Mouse (Mus musculus) neural tube, embryonic 13.5 days (tissue): Measurements from ENCODE around the gene Rpl22. TPM values are rescaled to one million over a fixed set of nuclear protein-coding genes. Genes with fewer than 3 reads are reported as not detected.

Experiments
- ATAC-seq: fragments of 200-750 bp; cut with Nextera tagmentation; 2 replicates; pipeline ENCODE4 v1.8.0; 2017; ENCODE audit warnings: low read depth, mild to moderate bottlenecking, moderate TSS enrichment, moderate library complexity
- H3K27ac ChIP-seq: fragments of 300-500 bp; sonication (generic); replicated peaks from 2 replicates; pipeline ENCODE4 v1.5.1; 2015; ENCODE audit warnings: moderate library complexity, mild to moderate bottlenecking, inconsistent platforms
- H3K27me3 ChIP-seq: fragments of 300-500 bp; sonication (generic); 2 replicates; pipeline ENCODE4 v1.6.1; 2015; ENCODE audit warnings: mild to moderate bottlenecking, inconsistent platforms
- H3K36me3 ChIP-seq: fragments of 300-500 bp; sonication (generic); 2 replicates; pipeline ENCODE4 v1.6.1; 2015; ENCODE audit warnings: mild to moderate bottlenecking, inconsistent platforms
- H3K4me1 ChIP-seq: fragments of 300-500 bp; sonication (generic); replicated peaks from 2 replicates; pipeline ENCODE4 v1.6.1; 2015; ENCODE audit warnings: inconsistent platforms
- H3K4me2 ChIP-seq: fragments of 300-500 bp; sonication (generic); 2 replicates; pipeline ENCODE4 v1.6.1; 2015; ENCODE audit warnings: inconsistent platforms, mild to moderate bottlenecking, moderate library complexity
- H3K4me3 ChIP-seq: fragments of 300-500 bp; sonication (generic); 2 replicates; pipeline ENCODE4 v1.5.1; 2015; ENCODE audit warnings: mild to moderate bottlenecking, inconsistent platforms
- H3K9ac ChIP-seq: fragments of 300-500 bp; sonication (generic); 2 replicates; pipeline ENCODE4 v1.6.1; 2015; ENCODE audit warnings: moderate library complexity, mild to moderate bottlenecking, inconsistent platforms
- H3K9me3 ChIP-seq: fragments of 300-500 bp; sonication (generic); 2 replicates; pipeline ENCODE4 v1.6.1; 2016; ENCODE audit warnings: inconsistent platforms
- WGBS: fragments of 180-500 bp; shearing (Covaris S2); methylation state at CpG from one replicate; pipeline ENCODE4 v1.1.7; 2015; 5-methylcytosine and 5-hydroxymethylcytosine counted together
- polyA plus RNA-seq: library from polyadenylated mRNA; unstranded; fragments of >200 nt; fragmentation: Nextera tagmentation; extraction: Ambion mirVana; gene quantifications from 2 replicates; pipeline ENCODE4 v1.2.1, GENCODE M21; 2015

The Rpl22 gene
- polyA plus RNA-seq, 1 experiment from 2014 or later: 217 TPM

DNA sequence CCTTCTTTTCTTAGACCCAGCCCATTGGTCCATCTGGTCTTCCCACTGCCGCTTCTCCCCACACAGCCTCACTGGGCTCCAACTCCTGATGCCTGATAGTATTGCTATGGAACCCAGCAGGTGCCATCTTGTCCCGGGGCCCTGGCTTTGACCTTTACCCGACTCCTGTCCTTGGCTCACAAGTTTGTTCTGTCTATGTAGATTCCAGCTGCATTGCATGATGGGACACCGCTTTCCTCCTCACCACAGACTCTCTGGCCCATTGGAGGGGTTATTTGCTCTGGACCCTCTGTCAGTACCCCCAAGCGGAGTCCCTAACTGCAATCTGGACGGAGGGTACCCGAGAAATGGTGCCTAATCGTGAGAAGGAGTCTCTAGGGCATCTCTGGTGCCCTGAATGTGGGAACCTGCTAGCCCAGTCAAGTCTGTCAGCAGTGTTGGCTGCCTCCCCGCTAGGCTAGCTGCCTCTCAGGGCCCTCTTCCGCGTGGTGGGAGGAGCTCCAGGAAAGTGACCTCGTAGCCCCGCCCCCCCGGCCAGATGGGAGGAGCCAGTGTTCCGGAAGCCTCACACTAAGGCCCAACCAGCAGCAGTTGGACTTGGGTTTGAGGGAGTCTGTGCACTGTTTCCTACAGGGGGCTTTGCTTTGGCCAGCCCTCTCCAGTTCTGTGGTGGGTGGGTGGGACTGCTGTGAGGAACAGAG is 15.2 kb downstream of the Rpl22 start:
- peaks cover 40% of the 10 kb centered on the region for H3K27me3 ChIP-seq
- no peak for ATAC-seq
- peaks cover 47% of the 10 kb centered on the region for H3K4me1 ChIP-seq
- H3K4me2 ChIP-seq: peak overlapping the region; percentile 88
- peak overlapping the region; percentile 90; the same call in 1 of the 2 replicates for H3K9ac ChIP-seq
- H3K4me3 ChIP-seq: no peak overlapping the region
- H3K9me3 ChIP-seq: no peaks in the 10 kb centered on the region
- no peak overlapping the region for H3K27ac ChIP-seq
- peaks cover 4% of the 10 kb centered on the region; the same call in 1 of the 2 replicates for H3K36me3 ChIP-seq
- whole genome bisulfite sequencing: 36% methylated on average over 15 of the region's 15 CpGs

DNA sequence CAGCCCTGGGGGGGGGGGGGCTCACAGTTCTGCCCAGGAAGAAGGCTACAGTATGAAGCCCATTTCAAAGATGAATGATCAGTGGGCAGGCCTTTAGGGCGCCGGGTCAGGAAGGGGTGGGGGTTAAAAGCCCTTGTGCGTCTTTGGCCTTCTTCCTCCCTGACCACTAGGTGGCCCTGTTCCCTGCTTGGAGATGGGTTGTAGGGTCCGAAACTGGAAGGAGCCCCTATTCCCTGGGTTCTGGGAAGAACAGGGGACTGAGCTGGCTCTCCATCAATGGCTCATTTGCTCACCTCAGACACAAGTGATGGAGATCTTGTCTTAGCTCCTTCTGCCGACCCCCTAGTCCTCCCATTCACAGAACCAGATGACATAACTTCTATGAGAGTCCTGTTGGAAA is 17.8 kb downstream of the Rpl22 start:
- Histone ChIP-seq H3K9ac (no peak overlapping the region; the same call in 1 of the 2 replicates), H3K4me2 (no peak overlapping the region), H3K4me1 (peaks cover 45% of the 10 kb centered on the region), H3K4me3 (no peak overlapping the region), H3K36me3 (no peaks in the 10 kb centered on the region), H3K27ac (no peak overlapping the region), H3K9me3 (no peaks in the 10 kb centered on the region), H3K27me3 (peaks cover 51% of the 10 kb centered on the region)
- WGBS: 16% methylated on average over 5 of the region's 5 CpGs
- no peak for ATAC-seq

DNA sequence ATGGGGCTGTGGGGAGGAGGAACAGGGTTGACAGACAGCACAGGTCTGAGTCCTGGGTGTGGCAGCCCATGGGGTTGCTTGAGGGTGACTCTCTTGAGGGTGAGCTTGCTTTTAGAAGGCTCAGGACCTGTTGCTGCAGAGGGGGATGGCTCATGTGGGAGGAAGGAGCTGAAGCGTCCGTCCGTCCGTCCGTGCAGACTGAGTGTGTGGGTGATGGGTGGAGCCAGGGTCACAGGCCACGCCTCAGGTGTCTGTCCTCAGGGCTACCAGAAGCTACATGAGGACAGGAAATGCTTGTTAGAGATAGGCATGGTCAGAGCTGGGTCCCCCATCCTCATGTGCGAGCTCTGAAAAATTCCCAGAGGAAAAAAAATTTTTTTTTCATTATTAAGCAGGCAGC is 19.1 kb downstream of the Rpl22 start:
- no peak overlapping the region for H3K9ac ChIP-seq
- no peak overlapping the region for H3K4me3 ChIP-seq
- H3K27me3 ChIP-seq: peaks cover 51% of the 10 kb centered on the region
- no peaks in the 10 kb centered on the region for H3K9me3 ChIP-seq
- 77% methylated on average over 7 of the region's 7 CpGs for WGBS
- H3K4me1 ChIP-seq: peaks cover 50% of the 10 kb centered on the region
- no peaks in the 10 kb centered on the region for H3K36me3 ChIP-seq
- H3K4me2 ChIP-seq: no peak overlapping the region
- no peak overlapping the region for H3K27ac ChIP-seq
- ATAC-seq: no peak

GRCm38 (mm10) chr4:152345120-152345889 is 19.8 kb downstream of the Rpl22 start:
- no peak overlapping the region for H3K9ac ChIP-seq
- no peak for ATAC-seq
- H3K36me3 ChIP-seq: no peaks in the 10 kb centered on the region
- 53% methylated on average over 7 of the region's 7 CpGs for WGBS
- no peaks in the 10 kb centered on the region for H3K9me3 ChIP-seq
- H3K27ac ChIP-seq: no peak overlapping the region
- H3K4me2 ChIP-seq: no peak overlapping the region
- peaks cover 44% of the 10 kb centered on the region for H3K27me3 ChIP-seq
- peaks cover 50% of the 10 kb centered on the region for H3K4me1 ChIP-seq
- no peak overlapping the region for H3K4me3 ChIP-seq

DNA sequence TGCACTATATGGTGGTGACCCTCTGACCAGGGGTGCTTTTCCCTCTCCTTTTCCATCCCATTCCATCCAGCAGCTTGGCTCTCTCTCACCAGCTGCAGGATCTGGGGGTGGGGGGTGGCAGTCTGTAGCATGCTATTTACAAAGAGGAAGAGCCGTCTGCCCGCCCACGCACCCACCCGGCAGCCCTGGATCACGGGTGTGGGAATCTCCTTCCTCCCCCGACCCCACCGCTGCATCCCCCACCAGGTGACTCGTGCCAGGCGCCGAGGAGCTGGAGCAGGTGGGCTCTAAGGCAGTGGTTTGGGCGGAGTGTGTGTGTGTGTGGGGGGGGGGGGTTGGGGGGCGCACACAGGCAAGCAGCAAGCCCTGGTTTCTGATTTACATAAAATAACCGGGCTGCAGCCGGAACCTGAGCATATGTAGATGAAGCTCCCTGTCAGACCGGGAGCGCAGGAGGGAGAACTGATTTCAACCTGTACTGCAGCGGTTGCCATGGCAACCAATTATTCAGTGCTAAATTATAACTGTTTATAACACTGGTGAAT is 24.4 kb downstream of the Rpl22 start:
- H3K36me3 ChIP-seq: peaks cover 4% of the 10 kb centered on the region; the same call in 1 of the 2 replicates
- peaks cover 45% of the 10 kb centered on the region for H3K27me3 ChIP-seq
- peaks cover 60% of the 10 kb centered on the region for H3K4me1 ChIP-seq
- peak overlapping the region; percentile 65 for H3K9ac ChIP-seq
- H3K9me3 ChIP-seq: no peaks in the 10 kb centered on the region
- ATAC-seq: peak; percentile 59
- peak overlapping the region; percentile 13; the same call in 1 of the 2 replicates for H3K4me3 ChIP-seq
- peak overlapping the region; percentile 50 for H3K4me2 ChIP-seq
- peak overlapping the region; percentile 89 for H3K27ac ChIP-seq
- 5% methylated on average over 15 of the region's 17 CpGs for WGBS

DNA sequence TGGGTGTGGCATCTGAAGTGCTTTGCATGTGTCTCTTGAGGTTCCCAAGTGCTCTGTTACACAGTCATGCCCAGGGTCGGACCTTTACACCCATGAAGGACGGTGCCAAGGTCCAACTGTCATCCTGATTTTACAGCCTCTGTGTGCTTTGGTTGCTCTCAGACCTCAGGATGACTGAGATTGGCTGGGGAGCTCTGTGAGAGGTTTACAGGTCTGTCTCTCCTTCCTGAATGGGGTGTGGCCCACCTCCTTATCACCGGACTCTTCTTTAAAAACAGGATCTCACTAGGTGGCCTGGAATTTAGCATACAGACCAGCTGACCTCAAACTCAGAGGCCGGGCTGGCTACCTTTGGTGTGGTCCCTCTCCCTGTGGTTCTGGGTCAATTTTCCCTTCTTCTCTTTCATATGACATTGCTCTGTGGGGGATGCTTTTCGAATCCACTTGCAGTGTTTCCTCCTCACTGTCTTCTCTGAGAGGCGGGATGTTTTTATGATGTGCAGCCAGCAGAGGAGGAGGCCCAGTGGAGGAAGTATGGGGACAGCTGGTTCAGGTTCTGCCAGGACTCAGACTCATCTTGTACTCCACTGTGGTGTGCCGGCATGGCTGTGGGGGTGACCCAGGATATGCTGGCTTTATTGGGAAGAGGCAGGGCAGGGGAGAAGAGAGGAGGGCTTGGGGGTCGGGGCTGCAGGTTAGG is 25.3 kb downstream of the Rpl22 start:
- Histone ChIP-seq H3K27me3 (peaks cover 45% of the 10 kb centered on the region), H3K36me3 (peaks cover 4% of the 10 kb centered on the region; the same call in 1 of the 2 replicates), H3K27ac (peak overlapping the region; percentile 89), H3K4me3 (no peak overlapping the region), H3K9ac (peak overlapping the region; percentile 14; the same call in 1 of the 2 replicates), H3K9me3 (no peaks in the 10 kb centered on the region), H3K4me1 (peaks cover 53% of the 10 kb centered on the region), H3K4me2 (peak overlapping the region; percentile 50)
- 0 out of 2 replicates have a peak, but pooled peaks have one; percentile 3 for ATAC-seq
- 19% methylated on average over 8 of the region's 8 CpGs for WGBS

GRCm38 (mm10) chr4:152351422-152352305 is 26.1 kb downstream of the Rpl22 start:
- WGBS: 17% methylated on average over 14 of the region's 14 CpGs
- no peak overlapping the region for H3K4me2 ChIP-seq
- H3K4me3 ChIP-seq: no peak overlapping the region
- H3K9ac ChIP-seq: 0 out of 2 replicates have a peak overlapping the region, but pooled peaks have one; percentile 14
- H3K9me3 ChIP-seq: no peaks in the 10 kb centered on the region
- 0 out of 2 replicates have a peak, but pooled peaks have one; percentile 4 for ATAC-seq
- peaks cover 9% of the 10 kb centered on the region; the same call in 1 of the 2 replicates for H3K36me3 ChIP-seq
- H3K27me3 ChIP-seq: peaks cover 44% of the 10 kb centered on the region
- H3K27ac ChIP-seq: peak overlapping the region; percentile 89; the same call in 1 of the 2 replicates
- H3K4me1 ChIP-seq: peaks cover 53% of the 10 kb centered on the region

GRCm38 (mm10) chr4:152353886-152354637 is 28.5 kb downstream of the Rpl22 start:
- Histone ChIP-seq H3K27ac (no peak overlapping the region), H3K36me3 (peaks cover 21% of the 10 kb centered on the region; the same call in 1 of the 2 replicates), H3K4me1 (peaks cover 45% of the 10 kb centered on the region), H3K9ac (no peak overlapping the region), H3K4me2 (no peak overlapping the region), H3K9me3 (no peaks in the 10 kb centered on the region), H3K27me3 (peaks cover 29% of the 10 kb centered on the region), H3K4me3 (no peak overlapping the region)
- no peak for ATAC-seq
- 68% methylated on average over 14 of the region's 14 CpGs for WGBS

DNA sequence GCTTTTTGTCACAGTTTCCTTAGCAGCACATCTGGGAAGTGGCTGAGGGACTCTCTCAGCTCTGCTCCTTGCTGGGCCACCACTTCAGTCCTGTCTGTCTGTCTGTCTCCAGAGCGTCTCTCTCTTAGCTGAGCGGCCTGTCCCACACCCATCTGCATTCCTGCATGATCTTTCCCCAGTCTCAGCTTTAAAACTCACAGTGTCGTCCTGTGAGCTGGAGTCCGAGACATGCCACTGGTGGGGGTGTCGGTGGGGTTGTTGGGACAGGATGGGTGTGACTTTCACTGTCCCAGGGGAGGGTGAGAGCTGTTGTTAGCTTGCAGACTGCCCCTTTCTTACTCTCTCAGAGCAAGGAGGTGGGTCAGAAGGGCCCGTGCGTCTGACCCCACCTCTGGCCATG is 30.1 kb downstream of the Rpl22 start:
- H3K9me3 ChIP-seq: no peaks in the 10 kb centered on the region
- no peak for ATAC-seq
- no peak overlapping the region for H3K4me3 ChIP-seq
- H3K27ac ChIP-seq: no peak overlapping the region
- 89% methylated on average over 7 of the region's 7 CpGs for WGBS
- peaks cover 43% of the 10 kb centered on the region for H3K27me3 ChIP-seq
- H3K36me3 ChIP-seq: peaks cover 21% of the 10 kb centered on the region; the same call in 1 of the 2 replicates
- no peak overlapping the region for H3K9ac ChIP-seq
- peaks cover 32% of the 10 kb centered on the region for H3K4me1 ChIP-seq
- no peak overlapping the region for H3K4me2 ChIP-seq

DNA sequence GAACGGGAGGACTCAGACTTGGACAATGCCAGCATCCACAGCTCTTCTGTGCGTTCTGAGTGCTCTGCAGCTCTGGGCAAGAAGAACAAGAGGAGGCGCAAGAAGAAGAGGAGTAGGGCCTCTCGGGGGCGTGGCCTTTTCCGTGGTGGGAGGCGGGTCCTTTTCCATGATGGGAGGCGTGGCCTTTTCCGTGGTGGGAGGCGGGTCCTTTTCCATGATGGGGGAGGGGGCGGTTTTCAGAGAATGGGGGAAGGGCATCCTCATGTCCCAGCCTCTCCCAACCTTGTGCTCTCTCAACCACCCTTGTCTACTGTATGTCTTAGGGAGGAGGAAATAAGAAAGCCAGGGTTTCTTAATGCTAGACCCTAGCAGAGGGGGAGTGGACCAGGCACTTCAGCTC is 34.2 kb downstream of the Rpl22 start:
- H3K4me2 ChIP-seq: no peak overlapping the region
- H3K27ac ChIP-seq: no peak overlapping the region
- no peak overlapping the region for H3K4me3 ChIP-seq
- H3K36me3 ChIP-seq: peaks cover 32% of the 10 kb centered on the region
- 5% methylated on average over 11 of the region's 11 CpGs for WGBS
- peaks cover 21% of the 10 kb centered on the region for H3K27me3 ChIP-seq
- H3K9ac ChIP-seq: no peak overlapping the region
- peaks cover 9% of the 10 kb centered on the region for H3K4me1 ChIP-seq
- no peak for ATAC-seq
- no peaks in the 10 kb centered on the region for H3K9me3 ChIP-seq
